Mouse (Mus musculus) thymus, adult 18-20 months (tissue): Measurements from ENCODE around the gene Frmd4b.
"Not testable (repeated sequence)": the region's sequence is repeated elsewhere in the genome, so short reads cannot be mapped to it uniquely, and the experiment has no call there.

Source experiments
- DNase-seq, 2 experiments: peaks; one replicate each; pipeline ENCODE4 v3.0.0; 2022; ENCODE audit warnings: mixed read lengths in 2 of 2

The Frmd4b gene

DNA sequence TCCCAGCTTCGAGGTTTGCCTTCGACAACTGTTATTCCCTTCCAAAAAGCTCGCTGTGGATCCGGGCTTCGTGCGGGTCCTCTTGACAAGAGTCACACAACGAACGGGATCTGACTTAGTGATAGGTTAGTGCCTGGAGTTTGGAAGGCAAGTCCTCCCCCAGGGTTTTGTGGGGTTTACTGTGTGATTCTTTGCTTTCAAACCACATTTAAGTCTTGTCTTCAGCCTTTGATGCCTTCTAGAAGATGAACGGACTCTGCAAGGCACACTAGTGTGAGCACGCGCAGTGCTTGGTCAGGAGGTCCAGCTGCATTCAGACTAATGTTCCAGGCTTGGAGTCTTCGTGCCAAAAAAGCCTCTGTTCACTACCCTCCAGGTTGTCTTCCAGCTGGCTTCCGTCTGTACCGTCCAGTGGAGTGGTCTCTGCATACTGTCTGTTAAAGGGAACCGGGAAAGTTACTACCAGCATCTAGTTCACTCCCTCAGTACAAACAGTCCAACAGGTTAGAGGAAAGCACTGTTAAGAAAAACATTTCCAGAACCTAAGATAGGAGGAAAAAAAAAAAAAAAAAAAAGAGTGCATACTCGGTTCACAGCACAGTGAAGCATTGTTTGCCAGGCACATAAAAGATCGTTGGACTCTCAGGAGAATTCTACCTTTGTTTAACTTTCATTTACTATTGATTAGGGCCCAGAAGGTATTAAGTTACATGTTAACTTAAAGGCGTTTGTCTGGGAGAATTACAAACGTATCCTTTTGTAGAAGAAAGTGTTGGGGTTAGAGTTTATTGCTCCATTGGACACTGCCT, 329.1 kb downstream of the Frmd4b start:
- no peak for DNase-seq

DNA sequence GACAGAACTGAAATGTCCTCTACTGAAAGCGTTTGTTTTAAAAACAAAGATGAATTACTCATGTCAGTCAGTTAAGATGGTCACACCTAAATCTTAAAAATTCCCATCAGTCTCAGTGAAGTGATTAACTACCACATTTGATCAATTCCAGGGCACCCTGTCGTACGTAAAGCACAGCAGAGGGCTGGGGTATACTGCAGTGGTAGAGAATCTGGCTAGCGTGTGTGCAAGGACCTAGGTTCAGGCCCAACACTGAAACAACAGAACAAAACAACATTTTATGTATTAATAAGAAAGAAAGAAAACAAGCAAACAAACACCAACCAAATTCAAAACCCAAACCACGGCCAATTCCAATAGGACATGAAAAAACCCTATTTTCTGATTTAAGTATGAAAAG, 331.0 kb downstream of the Frmd4b start:
- no peak for DNase-seq

DNA sequence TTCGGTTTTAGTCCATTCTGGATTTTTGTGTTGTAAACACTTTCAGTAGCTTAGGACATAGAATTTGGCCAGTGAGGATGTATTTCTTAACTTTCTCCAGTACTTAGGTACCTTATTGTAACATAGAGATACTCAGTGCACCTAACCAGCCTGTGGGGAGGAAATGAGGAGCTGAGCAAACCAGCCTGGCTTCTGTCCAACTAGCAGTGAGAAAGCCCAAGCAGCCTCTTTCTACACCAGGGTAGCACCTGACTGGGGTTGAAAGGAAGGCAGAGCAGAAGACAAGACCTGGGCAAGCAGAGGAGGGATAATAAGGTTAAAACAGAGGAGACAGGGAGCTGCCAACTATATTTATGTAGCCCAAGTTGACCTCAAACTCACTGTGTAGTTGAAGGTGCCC, 333.7 kb downstream of the Frmd4b start:
- DNase-seq: no peak

DNA sequence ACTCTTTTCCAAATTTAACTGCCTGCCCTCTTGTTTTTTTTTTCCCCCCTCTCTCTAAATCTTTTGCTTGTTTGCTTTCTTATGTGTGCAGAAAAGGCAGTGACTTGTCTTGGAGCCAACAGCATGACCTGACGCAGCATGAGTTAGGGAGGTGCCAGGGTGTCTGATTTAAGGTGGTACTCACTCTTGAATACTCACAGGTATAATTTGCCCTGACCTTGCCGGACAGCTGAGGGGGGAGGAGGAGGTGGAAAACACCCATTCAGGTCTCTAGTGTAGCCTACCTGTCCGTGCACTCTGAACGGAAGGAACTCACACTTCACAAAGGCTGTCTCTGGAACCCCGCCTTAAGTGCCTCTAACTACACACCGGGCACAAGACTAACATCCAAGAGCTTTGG, 338.5 kb downstream of the Frmd4b start:
- no peak for DNase-seq

DNA sequence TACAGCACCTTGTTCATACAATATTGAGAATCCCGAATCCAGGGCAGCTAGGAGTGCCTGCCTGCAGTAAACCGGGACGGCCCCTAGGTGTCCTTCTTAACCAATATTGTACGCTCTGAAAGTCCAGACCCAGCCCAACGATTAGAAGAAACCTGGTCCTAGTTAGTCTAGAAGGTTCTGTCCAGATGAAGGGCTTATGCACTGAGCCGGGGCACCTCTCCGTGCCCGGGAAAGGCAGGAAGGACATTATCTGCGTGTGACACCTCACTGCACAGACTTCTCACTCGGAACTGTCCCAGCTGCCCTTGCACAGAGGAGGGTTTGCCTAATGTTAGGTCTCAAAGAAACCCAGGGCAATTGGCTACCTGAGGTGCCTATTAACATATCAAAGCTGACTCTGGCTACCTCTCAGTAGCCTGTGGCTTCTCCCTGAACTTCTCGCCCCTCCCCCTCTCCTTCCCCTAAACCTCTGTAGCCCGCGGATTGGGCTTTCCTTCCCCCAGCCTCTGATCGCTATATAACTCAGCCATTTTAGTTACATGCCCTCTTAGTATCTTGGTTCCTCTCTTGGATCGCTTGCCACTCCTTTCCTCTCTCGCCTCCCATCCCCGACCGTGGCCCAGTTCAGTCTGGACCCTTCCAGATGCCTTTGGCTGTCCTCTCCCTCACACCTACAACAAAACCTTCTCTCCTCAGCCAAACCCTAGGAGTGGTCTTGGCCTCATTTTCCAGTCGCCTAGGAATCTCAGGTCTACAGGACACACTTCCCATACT, 339.1 kb downstream of the Frmd4b start:
- peak; percentile 26 to 52 for DNase-seq

DNA sequence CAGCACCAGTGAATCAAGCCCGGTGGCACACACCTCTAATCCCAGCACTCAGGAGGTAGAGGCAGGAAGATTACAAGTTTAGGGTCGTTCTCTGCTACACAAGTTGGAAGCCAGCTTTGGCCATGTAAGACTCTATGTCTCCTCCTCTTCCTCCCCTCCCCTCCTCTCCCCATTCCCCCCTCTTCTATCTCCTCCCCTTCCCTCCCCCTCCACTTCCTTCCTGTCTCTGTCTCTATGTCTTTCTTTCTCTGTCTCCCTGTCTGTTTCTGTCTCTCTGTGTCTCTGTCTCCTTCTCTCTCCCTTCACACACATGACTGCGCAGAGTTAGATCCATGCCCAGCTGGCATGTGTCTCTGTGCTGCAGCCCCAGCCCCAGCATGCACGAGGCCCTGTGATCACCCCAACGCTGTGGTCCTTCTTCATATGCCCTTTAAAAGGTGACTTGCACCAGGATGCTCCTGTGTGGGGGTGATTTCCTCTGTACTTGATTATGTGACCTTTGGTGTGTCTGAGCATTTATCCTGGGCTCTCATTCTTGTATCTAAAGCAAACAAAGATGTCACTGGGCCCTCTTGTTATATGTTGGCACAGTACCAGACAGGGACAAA, 340.3 kb downstream of the Frmd4b start:
- no peak for DNase-seq

DNA sequence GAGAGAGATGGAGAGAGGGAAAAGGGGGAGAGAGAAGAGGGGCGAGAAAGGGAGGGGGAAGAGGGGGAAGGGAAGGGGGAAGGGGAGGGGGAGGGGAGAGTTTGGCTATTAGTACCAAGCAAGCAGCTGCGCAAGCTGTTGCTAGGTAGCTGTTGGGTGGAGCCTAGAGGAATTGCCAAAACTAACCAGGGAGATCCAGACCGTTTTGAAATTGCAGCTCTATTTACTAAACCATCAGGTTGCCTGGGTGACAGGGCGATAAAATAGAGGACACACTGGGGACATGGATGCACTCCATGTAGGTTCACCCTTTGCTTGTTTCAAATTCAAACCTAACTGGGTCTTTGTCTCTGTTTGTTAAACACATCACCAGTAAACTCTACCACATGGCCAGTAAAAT, 341.0 kb downstream of the Frmd4b start:
- no peak for DNase-seq

DNA sequence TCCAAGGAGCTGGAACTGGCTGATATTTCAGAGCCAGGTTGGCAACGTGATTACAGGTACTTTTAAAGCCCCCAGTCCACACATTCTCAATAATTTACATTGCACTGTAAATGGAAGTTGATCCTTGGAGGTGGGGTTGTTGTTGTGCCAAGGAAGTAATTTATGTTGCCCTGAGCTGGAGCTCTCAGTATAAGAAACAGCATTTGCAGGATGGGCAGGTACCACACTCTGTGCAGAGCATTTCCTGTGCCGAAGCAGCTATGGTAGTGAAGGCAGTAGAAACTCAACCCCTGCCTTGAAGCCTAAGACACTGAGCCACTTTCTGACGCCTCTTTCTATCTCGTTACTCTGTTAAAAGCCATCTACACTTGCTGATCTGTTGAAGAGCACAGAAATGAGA, 341.6 kb downstream of the Frmd4b start:
- DNase-seq: no peak

DNA sequence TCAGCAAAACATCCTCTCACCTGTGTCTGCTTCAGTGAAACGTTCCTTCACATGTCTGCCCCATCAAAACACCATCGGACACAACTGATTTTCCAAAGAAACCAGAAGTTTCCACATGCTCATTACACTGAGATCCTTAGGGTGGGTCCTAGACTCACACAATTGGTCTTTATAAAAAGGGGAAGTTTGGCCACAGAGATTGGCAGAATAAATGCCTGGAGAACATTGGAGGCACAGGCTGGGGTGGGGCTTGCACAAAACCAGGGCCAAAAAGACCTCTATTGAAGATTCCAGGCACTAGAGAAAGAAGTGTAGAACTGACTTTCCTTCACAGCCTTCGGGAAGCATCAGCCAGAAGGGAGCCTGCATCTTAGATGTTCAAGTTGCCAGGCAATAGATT, 343.6 kb downstream of the Frmd4b start:
- DNase-seq: no peak

DNA sequence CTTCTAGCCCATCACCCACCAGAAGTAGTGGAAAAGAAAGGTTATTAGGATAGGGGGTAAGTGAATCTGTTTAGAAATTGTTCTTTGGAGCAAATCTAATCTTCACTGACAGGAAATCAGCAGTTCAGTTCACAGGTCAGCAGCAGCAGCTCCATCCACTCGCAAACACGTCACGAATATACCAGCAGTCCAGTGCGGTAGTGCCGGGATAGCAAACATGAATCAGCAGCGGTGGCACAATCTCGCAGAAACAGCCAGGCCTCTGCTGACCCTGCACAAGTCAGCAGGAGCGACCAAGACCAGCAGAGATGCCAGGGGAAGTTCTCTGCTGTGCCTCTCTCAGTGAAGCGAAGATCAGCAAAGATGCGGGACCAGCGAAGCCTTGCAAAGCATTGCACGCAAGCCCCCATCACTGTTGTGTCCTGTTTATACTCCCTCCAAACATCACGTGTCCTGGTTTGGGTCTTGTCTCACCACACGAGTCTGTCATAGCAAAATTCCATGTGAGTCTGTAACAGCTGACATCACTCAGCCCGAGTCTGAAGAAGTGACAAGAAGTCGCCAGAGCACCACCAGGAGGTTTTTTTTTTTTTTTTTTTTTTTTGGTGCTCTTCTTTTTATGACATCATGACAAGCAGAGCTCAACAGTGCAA, 344.2 kb downstream of the Frmd4b start:
- no peak for DNase-seq

DNA sequence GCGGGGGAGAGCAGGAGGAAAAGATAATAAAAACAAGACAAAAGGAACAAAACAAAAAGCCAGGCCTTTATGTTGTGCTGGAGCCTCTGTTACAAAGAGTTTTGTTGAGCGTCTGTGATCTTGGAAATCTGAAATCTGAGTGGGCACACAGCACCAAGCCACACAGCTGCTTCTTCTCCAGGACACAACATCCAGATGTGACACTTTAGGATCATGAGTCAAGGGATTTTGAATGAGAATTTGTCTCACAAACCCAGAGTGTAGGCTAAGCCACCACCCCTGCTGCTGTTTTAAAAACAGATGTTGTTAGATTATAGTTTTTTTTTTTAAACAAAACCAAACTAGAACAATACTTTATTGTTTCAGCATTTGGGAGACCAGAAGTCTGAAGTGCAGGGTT, 345.0 kb downstream of the Frmd4b start:
- DNase-seq: no peak

DNA sequence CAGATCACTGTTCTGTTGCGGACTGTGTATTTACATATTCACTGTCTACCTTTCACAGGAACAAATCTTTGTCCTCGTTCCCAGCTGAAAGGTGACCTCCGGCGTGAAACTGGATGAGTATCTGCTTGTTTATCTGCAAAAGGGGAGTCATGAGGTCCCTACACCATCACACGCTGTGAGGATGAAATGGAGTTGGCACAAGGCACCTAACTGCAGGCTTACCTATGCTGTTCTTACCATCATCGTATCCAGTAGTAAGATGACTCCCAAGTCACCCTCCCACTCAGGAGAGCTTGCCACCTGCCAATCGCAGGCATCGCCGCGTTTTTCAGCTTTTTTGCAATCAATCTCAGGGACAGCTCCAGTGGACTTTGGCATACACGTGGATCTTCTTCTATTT, 347.7 kb downstream of the Frmd4b start:
- no peak for DNase-seq

DNA sequence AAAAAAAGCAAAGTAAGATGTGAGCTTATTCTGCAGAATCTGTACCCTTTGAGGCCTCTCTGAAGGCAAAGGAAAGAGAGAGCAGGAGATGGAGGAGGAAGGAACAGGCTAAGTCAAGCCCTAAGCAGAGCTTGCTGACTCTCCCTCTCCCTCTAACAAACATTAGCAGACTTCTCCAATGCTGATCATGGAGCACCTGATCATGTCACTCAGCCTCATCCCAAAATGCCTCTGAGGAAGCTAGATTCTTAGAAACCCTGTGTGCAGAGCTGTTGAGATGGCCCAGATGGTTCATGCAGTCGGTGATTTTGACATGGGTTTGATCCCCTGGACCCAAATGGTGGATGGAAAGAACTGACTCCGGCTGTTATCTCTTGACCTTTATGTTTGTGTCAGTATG, 350.2 kb downstream of the Frmd4b start:
- DNase-seq: no peak

DNA sequence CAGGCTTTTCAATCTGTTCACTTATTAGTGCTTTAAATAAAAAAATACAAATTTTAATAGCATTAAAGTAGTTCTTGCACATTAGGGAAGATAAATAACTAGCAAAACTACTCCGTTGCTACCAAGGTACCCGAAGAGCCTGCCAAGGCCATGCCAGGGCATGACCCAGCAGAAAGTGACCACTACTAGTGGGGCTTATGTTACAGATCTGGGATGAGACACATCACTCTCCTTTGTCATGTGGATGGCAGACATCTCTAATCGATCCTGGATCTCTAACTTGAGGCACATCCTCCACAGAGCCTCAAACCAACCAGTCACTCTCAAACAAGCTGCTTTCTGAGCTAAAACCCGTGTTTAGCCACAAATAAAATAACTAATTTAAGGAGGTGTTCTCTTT, 350.7 kb downstream of the Frmd4b start:
- no peak for DNase-seq

DNA sequence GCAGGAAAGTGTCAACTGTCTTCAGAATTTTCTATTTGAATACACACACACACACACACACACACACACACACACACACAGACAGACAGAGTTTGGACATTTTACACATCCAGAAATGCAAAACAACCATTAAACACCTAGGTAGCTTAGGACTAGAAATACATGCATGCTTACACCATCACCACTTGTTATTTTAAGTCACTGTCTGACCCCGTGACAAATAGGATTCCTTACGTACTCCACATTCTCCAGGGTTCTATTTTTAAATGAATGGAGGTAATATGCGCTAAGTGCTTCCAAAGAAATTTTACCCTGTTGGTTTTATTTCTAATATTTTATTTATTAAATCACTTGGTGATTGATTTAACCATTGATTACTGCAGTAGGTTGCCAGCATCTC, 351.6 kb downstream of the Frmd4b start:
- DNase-seq: no peak

DNA sequence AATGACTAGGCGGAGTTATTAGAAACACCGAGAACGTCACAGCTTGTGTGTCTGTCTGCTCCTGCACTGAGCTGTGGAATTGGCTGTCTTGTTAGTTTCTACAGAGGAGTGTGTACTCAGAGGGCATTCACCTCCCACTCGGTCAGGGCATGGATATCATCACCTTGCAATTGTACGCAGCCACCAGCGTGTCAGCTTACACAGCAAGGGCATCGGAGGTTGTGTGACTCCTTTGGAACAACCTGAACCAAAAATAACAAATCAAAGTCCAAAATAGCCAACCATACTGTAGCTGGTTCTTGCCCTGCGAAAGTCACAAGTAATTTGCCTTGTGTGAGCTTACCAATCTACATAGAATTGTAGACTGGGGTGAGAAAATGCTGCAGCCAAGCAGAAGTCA, 352.1 kb downstream of the Frmd4b start:
- DNase-seq: no peak

DNA sequence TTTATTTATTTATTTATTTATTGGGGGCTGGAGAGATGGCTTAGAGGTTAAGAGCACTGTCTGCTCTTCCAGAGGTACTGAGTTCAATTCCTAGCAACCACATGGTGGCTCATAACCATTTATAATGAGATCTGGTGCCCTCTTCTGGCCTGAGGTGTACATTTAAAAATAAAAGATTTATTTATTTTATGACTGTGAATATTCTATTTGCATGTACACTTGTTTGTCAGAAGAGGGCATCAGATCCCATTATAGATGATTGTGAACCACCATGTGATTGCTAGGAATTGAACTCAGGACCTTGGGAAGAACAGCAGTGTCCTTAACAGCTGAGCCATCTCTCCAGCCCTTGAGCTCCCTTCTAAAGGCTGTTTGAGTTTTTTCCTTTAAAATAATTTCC, 353.6 kb downstream of the Frmd4b start:
- not testable (repeated sequence) for DNase-seq

DNA sequence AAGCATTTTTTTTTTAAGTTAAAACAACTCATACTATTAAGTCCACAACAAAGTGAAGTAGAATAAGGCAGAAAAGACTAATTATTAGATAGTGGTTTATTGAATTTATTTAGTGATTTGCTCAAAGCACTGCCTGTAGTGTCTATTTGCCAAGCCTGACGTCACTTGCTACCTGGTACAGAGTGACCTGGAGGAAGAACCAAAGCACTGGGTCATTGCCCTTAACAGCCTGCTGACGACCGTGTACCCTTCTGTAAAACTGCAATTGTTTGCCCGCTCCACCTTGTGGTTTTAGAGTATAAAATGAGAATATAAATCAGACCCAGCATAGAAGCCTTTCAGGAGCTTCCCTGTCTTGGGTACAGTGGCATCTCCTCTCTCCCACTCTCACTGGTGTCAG, 355.1 kb downstream of the Frmd4b start:
- no peak for DNase-seq

DNA sequence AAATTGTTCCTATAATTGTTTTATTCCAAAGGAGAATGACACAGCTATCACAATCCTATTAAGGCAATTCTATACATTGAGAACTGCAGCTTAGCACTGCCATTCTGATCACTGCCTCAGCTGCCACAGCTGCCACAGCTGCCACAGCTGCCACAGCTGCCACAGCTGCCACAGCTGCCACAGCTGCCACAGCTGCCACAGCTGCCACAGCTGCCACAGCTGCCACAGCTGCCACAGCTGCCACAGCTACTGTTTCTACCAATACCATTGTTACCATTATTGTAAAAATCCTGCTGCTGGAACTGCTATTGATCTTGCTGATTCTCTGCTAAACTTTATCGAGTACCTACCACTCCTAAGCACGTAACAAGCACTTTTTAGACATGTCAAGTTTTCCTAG, 357.4 kb downstream of the Frmd4b start:
- not testable (repeated sequence) for DNase-seq

DNA sequence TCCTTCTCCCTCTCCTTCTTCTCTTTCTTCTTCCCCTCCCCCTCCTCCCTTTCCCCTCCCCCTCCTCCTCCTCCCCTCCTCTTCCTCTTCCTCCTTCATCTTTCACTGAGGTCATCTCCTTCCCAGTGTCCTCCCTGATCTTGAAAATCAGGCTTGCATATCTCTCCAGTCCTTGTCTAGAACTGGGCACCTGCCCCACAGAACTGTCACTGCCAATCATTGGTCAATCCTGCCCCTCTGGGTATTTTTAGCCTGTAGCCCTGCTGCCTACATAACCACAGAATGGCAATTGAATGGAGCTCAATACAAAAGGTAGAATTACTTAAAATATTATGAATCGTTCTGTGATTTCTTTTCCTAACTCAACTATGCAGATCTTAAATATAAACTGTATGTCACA, 358.9 kb downstream of the Frmd4b start:
- DNase-seq: no peak

DNA sequence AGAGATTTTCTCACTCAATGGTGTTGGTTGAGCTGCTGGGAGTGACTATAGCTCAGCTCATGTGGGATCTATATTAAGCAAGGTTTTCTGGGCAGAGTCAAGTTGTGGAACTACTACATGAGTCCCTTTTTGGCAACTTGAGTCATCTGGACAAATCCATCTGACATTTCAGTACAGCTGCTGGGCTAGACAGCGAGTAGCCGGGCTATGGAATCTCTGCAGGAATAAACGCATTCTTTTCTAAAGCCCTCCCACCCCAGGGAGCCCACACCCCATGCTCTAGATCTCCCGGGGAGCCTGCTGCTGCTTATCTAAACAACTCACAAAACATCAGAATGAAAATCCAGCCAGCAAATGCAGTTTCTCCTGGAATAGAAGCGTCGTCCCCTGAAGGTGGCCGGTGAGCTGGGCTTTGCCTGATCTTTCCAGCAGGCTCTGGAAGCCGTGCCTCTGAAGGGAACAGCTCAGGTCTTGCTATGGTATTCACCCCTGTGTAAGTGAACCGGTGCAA, 364.6 kb downstream of the Frmd4b start, which contains the start of gene Lmod3:
TSS of gene Lmod3 (minus strand) at position 49 of the 511 bp plus-strand sequence.
- no peak for DNase-seq

DNA sequence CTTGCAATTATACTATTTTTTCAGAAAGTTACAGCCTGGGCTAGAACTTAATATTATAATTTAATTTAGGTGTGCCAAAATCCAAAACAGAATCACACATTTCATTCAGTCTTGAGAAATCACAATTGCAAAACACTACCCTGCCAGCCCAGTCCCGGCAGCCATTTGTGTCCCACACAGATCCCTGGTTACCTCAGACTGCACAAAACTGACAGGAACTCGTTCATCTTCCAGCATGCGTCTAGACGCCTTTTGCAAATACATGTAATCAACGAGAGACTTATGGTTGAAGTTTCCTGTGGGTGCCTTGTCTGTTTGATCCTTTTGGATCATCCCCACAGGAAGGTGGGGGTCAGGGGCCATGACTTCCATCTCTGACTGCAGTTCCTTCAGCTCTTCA, 365.3 kb downstream of the Frmd4b start:
- no peak for DNase-seq

DNA sequence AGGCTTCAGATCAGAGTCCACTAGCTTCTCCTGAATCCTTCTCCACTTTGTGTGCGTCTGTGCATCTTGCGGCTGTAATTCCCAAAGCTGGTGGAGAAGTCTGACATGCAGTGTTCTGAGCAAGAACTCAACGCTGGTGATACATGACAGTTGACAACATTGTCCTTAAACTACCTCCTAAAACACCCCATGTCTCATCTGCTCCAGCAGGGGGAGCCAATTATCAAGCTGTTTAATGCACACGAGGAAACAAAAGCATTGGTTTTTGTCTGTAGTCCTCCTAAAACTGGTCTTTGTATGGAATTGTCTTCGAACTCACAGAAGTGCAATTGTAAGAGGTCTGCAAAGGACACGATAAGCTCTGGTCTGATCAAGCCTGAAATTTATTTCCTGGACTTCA, 366.4 kb downstream of the Frmd4b start:
- peak; percentile 10 to 31 for DNase-seq
